In genomic region chr5:109506729-109507128, GRCm38 (mm10) we compare ENCODE assay signal across 10 mouse cellular contexts. TPM values are rescaled to one million over a fixed set of nuclear protein-coding genes. Genes with fewer than 3 reads are reported as not detected.
A peak's percentile ranks its signal among the peaks of the same experiment; 100 is the strongest.
DNase-seq lines count a peak whose midpoint lies in the region; TF ChIP-seq lines count a peak whose summit lies in the region.
"Had no signal": no experiment of that assay in that cellular context is flagged by ENCODE, and none has a peak within 500 bp of the region (broad histone marks: within the 10 kb centered on the region; RNA-seq: fewer than 3 reads in every experiment).

No protein-coding gene starts in this region.

- no peaks in the 10 kb centered on the region for H3K9me3 ChIP-seq in ES-Bruce4 (replicated peaks; ENCODE audit: control insufficient read depth, insufficient read depth, low read length, poor library complexity, severe bottlenecking)
- H3K9me3 ChIP-seq: embryonic facial prominence, embryonic 15.5 days; liver, embryonic 15.5 days had no signal

- DNase-seq in layer of hippocampus, adult 2 months (ENCODE audit: low spot score in 2 of 2), result peak in 1 of 2 experiments; percentile 20
- DNase-seq in layer of hippocampus, postnatal 36 days, result no peak
- DNase-seq in adipocyte (ENCODE audit: low spot score), result peak; percentile 36
- DNase-seq in forelimb bud, embryonic 11.5 days (ENCODE audit: low read depth, low spot score), result peak; percentile 3
- peak; percentile 29 for DNase-seq in lung, postnatal 36 days
- DNase-seq in gastrocnemius, postnatal 25 days, result no peak
- DNase-seq in yolk sac, embryonic 10.5 days (ENCODE audit: low spot score), result no peak

- H3K4me1 ChIP-seq in ES-Bruce4 (ENCODE audit: control insufficient read depth, insufficient read depth, low read length), result no peaks in the 10 kb centered on the region
- H3K4me1 ChIP-seq: embryonic facial prominence, embryonic 15.5 days; liver, embryonic 15.5 days had no signal

- no peaks in the 10 kb centered on the region for H3K27me3 ChIP-seq in ES-Bruce4 (ENCODE audit: control insufficient read depth, insufficient read depth, low read length, poor library complexity, severe bottlenecking)
- H3K27me3 ChIP-seq: embryonic facial prominence, embryonic 15.5 days; liver, embryonic 15.5 days had no signal

- H3K9ac ChIP-seq in ES-Bruce4 (ENCODE audit: low read depth, poor library complexity, severe bottlenecking), result no peak overlapping the region
- H3K9ac ChIP-seq: embryonic facial prominence, embryonic 15.5 days; liver, embryonic 15.5 days had no signal

- H3K4me3 ChIP-seq in layer of hippocampus, adult 2 months, result no peak overlapping the region
- H3K4me3 ChIP-seq in ES-Bruce4 (ENCODE audit: low read depth, low read length), result no peak overlapping the region
- H3K4me3 ChIP-seq: embryonic facial prominence, embryonic 15.5 days; liver, embryonic 15.5 days had no signal

- no peak for TF ChIP-seq EP300 in ES-Bruce4 (IDR thresholded peaks at IDR 0.05; ENCODE audit: insufficient read depth, low read depth, low read length)

- H3K36me3 ChIP-seq in ES-Bruce4 (ENCODE audit: control insufficient read depth, insufficient read depth, low read length, poor library complexity, severe bottlenecking), result no peaks in the 10 kb centered on the region
- H3K36me3 ChIP-seq: embryonic facial prominence, embryonic 15.5 days; liver, embryonic 15.5 days had no signal

- no peak overlapping the region for H3K27ac ChIP-seq in layer of hippocampus, adult 2 months
- H3K27ac ChIP-seq in ES-Bruce4 (ENCODE audit: insufficient read depth, low read length), result no peak overlapping the region
- H3K27ac ChIP-seq: embryonic facial prominence, embryonic 15.5 days; liver, embryonic 15.5 days had no signal

- TF ChIP-seq POLR2A in ES-Bruce4 (IDR thresholded peaks at IDR 0.05; ENCODE audit: insufficient read depth, low read length), result no peak

- TF ChIP-seq CTCF in layer of hippocampus, adult 2 months (conservative IDR thresholded peaks at IDR 0.05), result peak; percentile 71
- TF ChIP-seq CTCF in ES-Bruce4 (IDR thresholded peaks at IDR 0.05; ENCODE audit: low read depth, low read length), result peak; percentile 21

RNA-seq across cellular contexts. Expression of gene Crlf2, which starts 52.1 kb away (rescaled TPM):
- total RNA-seq in layer of hippocampus, adult 2 months (2021), result 10 to 100 TPM; 24.3 to 26.5 TPM
- 10 to 100 TPM; 22.8 to 27.5 TPM for total RNA-seq in layer of hippocampus, postnatal 36 days (2021)
- 9.4 and 15.6 TPM in 2 replicates for polyA plus RNA-seq in ES-Bruce4 (2011; ENCODE audit: insufficient read depth, insufficient read length, low read depth, missing spikeins)
- 1 to 10 TPM; 3.0 to 4.4 TPM for total RNA-seq in gastrocnemius, postnatal 25 days (2021)

Comparison
In these comparisons a context has a peak if more than half of its experiments do, and no peak if none do; other contexts are left out.
1. DNase-seq: peak in adipocyte (single experiment), forelimb bud, embryonic 11.5 days (single experiment) and lung, postnatal 36 days (single experiment); none in layer of hippocampus, postnatal 36 days (0 of 2), gastrocnemius, postnatal 25 days (single experiment) and yolk sac, embryonic 10.5 days (single experiment).
2. RNA of gene Crlf2, which starts 52.1 kb away (total RNA-seq): 22.8 to 27.5 TPM in layer of hippocampus, postnatal 36 days and 24.3 to 26.5 TPM in layer of hippocampus, adult 2 months; 3.0 to 4.4 TPM in gastrocnemius, postnatal 25 days; every median in the first group is over 4 times any median in the second.